Mouse (Mus musculus) frontal cortex, postnatal 10 days (tissue): ENCODE results near the gene Crybg2.

Experiments used
- DNase-seq, 2 experiments: peaks; one replicate each; pipeline ENCODE4 v3.0.0; 2022; ENCODE audit warnings: low spot score in 2 of 2, mixed read lengths in 1 of 2

Gene Crybg2

GRCm38 (mm10) chr4:134094004-134094564 is 33.5 kb downstream of the Crybg2 start:
- no peak for DNase-seq

GRCm38 (mm10) chr4:134094923-134095547 is 34.4 kb downstream of the Crybg2 start, which contains the start of gene Cd52:
Gene Cd52 (minus strand): TSS chr4:134095082.
- no peak for DNase-seq

GRCm38 (mm10) chr4:134096120-134096519 is 35.5 kb downstream of the Crybg2 start:
- no peak for DNase-seq

GRCm38 (mm10) chr4:134097015-134097608 is 36.5 kb downstream of the Crybg2 start:
- no peak for DNase-seq

- DNase-seq: peak in 1 of 2 experiments; percentile 57
Measured at GRCm38 (mm10) chr4:134098628-134099027, 38.0 kb downstream of the Crybg2 start.

- no peak for DNase-seq
Measured at GRCm38 (mm10) chr4:134100245-134100644, 39.6 kb downstream of the Crybg2 start.

- DNase-seq: peak; percentile 87 to 88
Measured at GRCm38 (mm10) chr4:134101979-134102741, 41.5 kb downstream of the Crybg2 start, which contains the start of gene Ubxn11. Gene Ubxn11 (plus strand): TSS chr4:134102570.

- DNase-seq: no peak
Measured at GRCm38 (mm10) chr4:134102742-134103119, 42.1 kb downstream of the Crybg2 start.

GRCm38 (mm10) chr4:134106105-134106504 is 45.5 kb downstream of the Crybg2 start:
- no peak for DNase-seq

GRCm38 (mm10) chr4:134107730-134108129 is 47.1 kb downstream of the Crybg2 start:
- DNase-seq: no peak

GRCm38 (mm10) chr4:134108196-134108595 is 47.6 kb downstream of the Crybg2 start:
- no peak for DNase-seq

- DNase-seq: no peak
Measured at GRCm38 (mm10) chr4:134110653-134111052, 50.0 kb downstream of the Crybg2 start.

GRCm38 (mm10) chr4:134112403-134112802 is 51.8 kb downstream of the Crybg2 start:
- DNase-seq: no peak

GRCm38 (mm10) chr4:134113356-134113994 is 52.9 kb downstream of the Crybg2 start:
- no peak for DNase-seq

- no peak for DNase-seq
Measured at GRCm38 (mm10) chr4:134114038-134114437, 53.4 kb downstream of the Crybg2 start.

- DNase-seq: no peak
Measured at GRCm38 (mm10) chr4:134115215-134116144, 54.9 kb downstream of the Crybg2 start.

GRCm38 (mm10) chr4:134116501-134116900 is 55.9 kb downstream of the Crybg2 start:
- DNase-seq: no peak

GRCm38 (mm10) chr4:134117012-134117411 is 56.4 kb downstream of the Crybg2 start:
- DNase-seq: no peak

- no peak for DNase-seq
Measured at GRCm38 (mm10) chr4:134118126-134118800, 57.6 kb downstream of the Crybg2 start.

GRCm38 (mm10) chr4:134119042-134119441 is 58.4 kb downstream of the Crybg2 start:
- DNase-seq: no peak
